Mouse (Mus musculus) mouse embryonic stem cell (cell line): ENCODE data around the gene Olfr643.
"Not testable (repeated sequence)": the region's sequence is repeated elsewhere in the genome, so short reads cannot be mapped to it uniquely, and the experiment has no call there.

Experiments used
- in situ Hi-C, 2 experiments: fragments of 300-500 bp; cut with MboI; formaldehyde crosslinking; loops; 1 replicate in 1 of 2; 3 replicates in 1 of 2; pipeline ENCODE4 v1.14.3; 2019 to 2020; ENCODE audit warnings: low sequenced_read_pairs in 2 of 2, low pct_unique_long_range_greater_than_20kb in 1 of 2, mixed read lengths in 1 of 2; ENCODE audit not compliant: unreplicated experiment in 1 of 2

Gene Olfr643

DNA sequence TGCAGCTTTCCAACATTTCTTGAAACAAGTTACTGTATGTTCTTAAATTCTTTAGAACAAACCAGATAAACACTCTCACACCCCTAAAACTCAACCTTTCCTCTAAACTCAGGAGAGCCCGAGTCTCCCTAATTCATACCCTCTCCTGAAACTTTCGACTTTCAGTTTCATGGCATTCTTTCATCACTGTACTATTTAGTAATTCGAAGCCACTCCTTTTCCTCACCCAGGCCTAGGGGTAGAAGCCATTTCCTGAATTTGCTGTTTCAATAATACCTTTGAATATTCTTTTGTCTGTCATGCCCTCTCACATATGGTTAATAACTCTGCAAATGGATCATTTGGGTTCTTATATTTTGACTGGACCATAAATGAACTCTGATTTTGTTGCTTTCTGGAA is 110.2 kb downstream of the Olfr643 start:
- in situ Hi-C loops: no loop called here

DNA sequence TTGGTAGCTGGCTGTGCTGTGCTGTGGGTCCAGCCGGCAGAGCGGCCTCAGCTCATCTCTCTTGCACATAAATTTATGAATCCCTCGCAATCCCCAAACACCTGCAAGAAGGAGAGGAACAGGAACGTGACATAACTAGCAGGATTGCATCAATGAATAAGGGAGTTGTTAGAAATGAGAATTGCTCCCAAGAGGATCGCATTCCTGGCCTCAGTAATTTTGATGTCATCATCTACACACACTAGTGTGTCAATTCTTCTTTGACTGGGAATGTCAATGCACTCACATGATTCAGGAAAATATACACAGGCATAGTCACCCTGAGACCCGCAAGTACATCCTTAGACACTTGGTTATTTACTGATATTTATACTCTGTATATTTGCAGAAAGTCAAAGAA is 111.7 kb downstream of the Olfr643 start, which contains the start of gene Olfr640:
TSS of gene Olfr640 (minus strand) at position 101 of the 400 bp plus-strand sequence.
- in situ Hi-C loops: no loop called here

GRCm38 (mm10) chr7:104021651-104022050 is 115.6 kb downstream of the Olfr643 start:
- in situ Hi-C loops: no loop called here

- in situ Hi-C loops: no loop called here
These were observed 118.3 kb downstream of the Olfr643 start for GRCm38 (mm10) chr7:104018953-104019352.

DNA sequence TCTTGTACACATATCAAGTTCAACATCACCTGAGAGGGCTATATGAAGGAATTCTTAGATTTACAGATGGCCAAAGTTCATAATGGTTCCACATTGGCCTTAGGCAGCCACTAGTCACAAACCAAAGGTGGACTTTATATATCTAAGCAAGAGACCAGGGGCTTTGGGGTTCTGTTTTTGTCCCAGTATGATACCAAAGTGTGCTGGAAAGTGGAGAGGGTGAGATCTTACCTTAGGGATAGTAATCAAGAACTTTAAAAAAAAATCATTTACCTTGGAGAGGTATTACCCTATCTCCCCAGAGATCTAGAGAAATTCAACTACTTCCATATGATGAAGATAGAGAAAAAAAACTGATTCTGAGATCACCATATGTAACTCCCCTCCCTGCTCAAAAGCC is 120.0 kb downstream of the Olfr643 start, which contains the start of gene Olfr639:
TSS of gene Olfr639 (minus strand) at position 101 of the 400 bp plus-strand sequence.
- in situ Hi-C loops: no loop called here

DNA sequence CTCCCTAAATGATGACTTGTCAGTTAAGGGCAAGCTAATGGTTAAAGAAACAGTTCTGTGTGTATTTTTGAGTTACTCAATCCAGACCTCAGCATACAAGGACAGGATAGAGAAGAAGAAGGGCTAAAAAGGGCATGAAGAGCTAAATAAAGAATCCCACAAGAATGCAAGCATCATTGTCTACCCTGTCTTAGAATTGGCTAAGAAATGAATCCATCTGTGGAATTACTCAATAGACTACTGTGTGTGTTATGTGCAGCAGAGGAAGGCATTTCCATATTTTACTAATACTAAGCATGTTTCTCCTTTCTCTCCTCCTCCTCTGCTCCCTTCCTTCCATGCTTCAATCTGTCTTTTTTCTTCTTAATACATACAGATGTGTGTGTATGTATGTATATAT is 138.1 kb downstream of the Olfr643 start:
- in situ Hi-C loops: no loop called here

DNA sequence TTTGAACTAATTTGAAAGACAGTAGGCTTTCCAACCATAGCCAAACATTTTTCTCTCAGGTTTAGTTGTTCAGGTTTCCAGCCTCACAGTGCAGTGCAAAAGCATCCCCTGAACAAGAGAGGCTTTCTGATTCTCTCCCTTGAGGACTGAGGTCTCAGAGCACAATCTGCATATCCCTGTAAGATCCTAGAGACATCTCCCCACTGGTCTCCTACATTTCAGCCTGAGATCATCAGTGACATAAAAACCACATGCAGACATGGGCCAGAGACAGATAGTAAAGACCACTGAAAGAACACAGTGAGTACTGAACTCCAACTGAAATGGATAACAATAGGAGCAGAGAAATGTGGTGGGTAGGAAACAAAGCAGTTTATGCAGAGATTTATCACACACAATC is 138.8 kb downstream of the Olfr643 start, which contains the start of gene Olfr638:
TSS of gene Olfr638 (plus strand) at position 301 of the 400 bp plus-strand sequence.
- in situ Hi-C loops: no loop called here

DNA sequence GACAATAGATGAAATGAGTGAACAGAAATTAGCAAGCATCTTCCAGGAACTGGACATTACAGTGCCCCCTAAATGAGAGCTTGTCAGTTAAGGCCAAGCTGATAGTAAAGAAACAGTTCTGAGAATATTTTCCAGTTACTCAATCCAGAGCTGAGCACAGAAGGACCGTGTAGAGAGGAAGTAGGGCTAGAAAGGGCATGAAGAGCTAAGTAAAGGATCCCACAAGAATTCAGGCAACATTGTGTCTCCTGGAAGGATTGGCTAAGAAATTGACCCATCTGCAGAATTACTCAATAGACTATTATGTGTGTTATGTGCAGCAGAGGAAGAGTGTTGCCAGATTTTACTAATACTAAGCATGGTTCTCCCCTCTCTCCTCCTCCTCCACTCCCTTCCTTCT is 165.4 kb downstream of the Olfr643 start:
- in situ Hi-C loops: no loop called here

DNA sequence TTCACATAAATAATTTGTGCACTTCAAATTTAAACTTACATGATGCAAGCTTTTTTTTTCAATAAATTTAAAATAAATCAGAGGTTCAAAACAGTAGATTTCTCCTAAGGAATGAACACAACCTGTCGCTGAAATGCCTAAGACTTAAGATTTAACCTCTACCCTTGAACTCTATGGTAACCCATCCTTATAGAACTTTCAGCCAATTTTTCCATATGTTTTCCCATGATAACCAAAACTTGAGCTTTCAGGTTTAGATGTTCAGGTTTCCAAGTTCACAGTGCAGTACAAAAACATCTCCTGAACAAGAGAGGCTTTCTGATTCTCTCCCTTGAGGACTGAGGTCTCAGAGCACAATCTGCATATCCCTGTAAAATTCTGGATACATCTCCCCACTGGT is 166.4 kb downstream of the Olfr643 start, which contains the start of gene Olfr635:
TSS of gene Olfr635 (plus strand) at position 301 of the 400 bp plus-strand sequence.
- in situ Hi-C loops: no loop called here

- in situ Hi-C loops: not testable (repeated sequence)
These were observed 170.3 kb downstream of the Olfr643 start for GRCm38 (mm10) chr7:103966873-103967272.
